Mouse (Mus musculus): ENCODE measurements around the gene Shank1.
"Not testable (repeated sequence)": the region's sequence is repeated elsewhere in the genome, so short reads cannot be mapped to it uniquely, and the experiment has no call there.

DNA sequence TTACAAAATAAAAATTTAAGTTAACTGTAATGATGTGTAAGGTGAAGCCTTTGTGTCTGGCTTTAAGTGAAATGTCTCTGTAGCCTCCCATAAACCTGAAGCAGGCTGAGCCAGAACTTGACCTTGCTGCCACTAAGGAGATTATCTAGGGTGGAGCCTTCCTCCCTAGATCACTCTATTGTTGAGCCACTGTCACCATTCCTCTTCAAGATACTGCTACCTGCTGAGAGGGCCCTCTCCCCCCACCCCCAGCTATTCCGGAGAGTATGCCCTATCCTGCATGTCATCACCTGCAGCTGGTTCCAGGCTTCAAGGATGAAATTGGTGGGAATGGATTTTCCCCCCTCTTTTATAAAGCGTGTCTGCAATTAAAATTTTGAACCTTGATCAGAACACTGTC is 12.6 kb upstream of the Shank1 start:
- not testable (repeated sequence) for TF ChIP-seq POLR2A (IDR thresholded peaks at IDR 0.05; ENCODE audit: borderline replicate concordance, control insufficient read depth, low read depth, low read length); CTCF (IDR thresholded peaks at IDR 0.05; ENCODE audit: control insufficient read depth, insufficient read depth, low read length)

Data from bone marrow, adult 2 months (tissue).